17 mouse cellular contexts compared by ENCODE assay signal in the genomic region with DNA sequence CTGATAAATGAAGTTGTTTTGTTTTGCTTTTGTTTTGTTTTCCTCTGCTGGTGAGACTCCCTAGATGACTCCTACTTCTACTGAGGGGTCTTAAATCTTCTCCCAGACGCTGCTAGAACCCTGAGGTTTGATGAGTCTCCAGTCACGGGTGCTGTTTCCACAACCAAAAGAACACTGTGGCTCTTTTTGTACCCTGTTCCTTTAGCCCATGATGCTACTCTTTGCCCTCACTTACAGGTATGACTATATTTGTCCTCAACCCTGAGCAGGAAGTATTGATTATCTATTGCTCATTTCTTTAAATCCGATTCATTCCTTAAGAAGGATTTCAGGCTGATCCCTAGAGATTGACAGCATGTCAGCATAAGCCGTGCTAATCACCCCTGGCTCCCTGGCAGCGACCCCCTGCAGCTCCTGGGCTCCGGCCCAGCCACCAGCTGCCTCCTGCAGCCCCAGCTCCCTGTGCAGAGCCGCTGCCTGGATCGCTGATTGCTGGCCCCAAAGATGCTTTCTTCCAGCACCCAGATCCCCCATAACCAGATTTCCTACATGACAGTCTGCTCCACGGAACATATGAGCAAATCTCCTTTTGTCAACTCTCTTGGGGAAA.
DNase-seq lines count a peak whose midpoint lies in the region; ATAC-seq lines count a peak whose summit lies in the region.
"Had no signal": no experiment of that assay in that cellular context is flagged by ENCODE, and none has a peak within 500 bp of the region (broad histone marks: within the 10 kb centered on the region; RNA-seq: fewer than 3 reads in every experiment).

No protein-coding gene starts in this region.

- intact Hi-C loops in left cerebral cortex, postnatal 4 days (cut with DNase I) = no loop called here
- intact Hi-C loops in left cerebral cortex, postnatal 14 days (cut with DNase I) = no loop called here

- no peaks in the 10 kb centered on the region for H3K27me3 ChIP-seq in forebrain, embryonic 14.5 days (replicated peaks; ENCODE audit: control insufficient read depth, insufficient read depth, low read length)
- peaks cover 62% of the 10 kb centered on the region for H3K27me3 ChIP-seq in forebrain, embryonic 10.5 days (ENCODE audit: poor library complexity, severe bottlenecking)
- H3K27me3 ChIP-seq in hindbrain, embryonic 16.5 days (replicated peaks; ENCODE audit: control insufficient read depth, insufficient read depth, low read length) = no peaks in the 10 kb centered on the region; the same call in 1 of the 2 replicates
- no peaks in the 10 kb centered on the region for H3K27me3 ChIP-seq in midbrain, embryonic 16.5 days (ENCODE audit: control insufficient read depth, insufficient read depth, low read depth, low read length)
- H3K27me3 ChIP-seq: neural tube, embryonic 12.5 days had no signal

- peak; percentile 71 for DNase-seq in forebrain, embryonic 14.5 days (ENCODE audit: low spot score)
- no peak for DNase-seq in forebrain, embryonic 10.5 days (ENCODE audit: extremely low spot score, low spot score)
- peak; percentile 80 for DNase-seq in left cerebral cortex, postnatal 4 days
- DNase-seq in left cerebral cortex, postnatal 14 days (ENCODE audit: low spot score in 2 of 2) = no peak
- no peak for DNase-seq in ovary, postnatal 36 days (ENCODE audit: low spot score)
- DNase-seq in thymus, postnatal 0 days (ENCODE audit: low spot score) = no peak
- DNase-seq: cerebellum, adult 2 months; gastrocnemius, postnatal 14 days; layer of hippocampus, adult 9-11 months; lung, adult 18-20 months; right cerebral cortex, postnatal 25 days; thymus, postnatal 25 days had no signal

- no peak overlapping the region for H3K4me2 ChIP-seq in forebrain, embryonic 14.5 days (ENCODE audit: low read length)
- H3K4me2 ChIP-seq in hindbrain, embryonic 16.5 days (ENCODE audit: low read length) = no peak overlapping the region
- H3K4me2 ChIP-seq in midbrain, embryonic 16.5 days (ENCODE audit: low read length) = 0 out of 2 replicates have a peak overlapping the region, but pooled peaks have one; percentile 10
- H3K4me2 ChIP-seq: neural tube, embryonic 12.5 days had no signal

- peaks cover 18% of the 10 kb centered on the region for H3K4me1 ChIP-seq in forebrain, embryonic 14.5 days (ENCODE audit: control insufficient read depth, insufficient read depth, low read length)
- H3K4me1 ChIP-seq in forebrain, embryonic 10.5 days = peaks cover 24% of the 10 kb centered on the region
- H3K4me1 ChIP-seq in hindbrain, embryonic 16.5 days (ENCODE audit: control insufficient read depth, insufficient read depth, low read depth, low read length) = peaks cover 4% of the 10 kb centered on the region
- peaks cover 15% of the 10 kb centered on the region for H3K4me1 ChIP-seq in midbrain, embryonic 16.5 days (ENCODE audit: control insufficient read depth, insufficient read depth, low read length)
- H3K4me1 ChIP-seq: limb, embryonic 10.5 days had no signal

- no peaks in the 10 kb centered on the region for H3K9me3 ChIP-seq in forebrain, embryonic 14.5 days (replicated peaks; ENCODE audit: control insufficient read depth, low read length)
- H3K9me3 ChIP-seq in forebrain, embryonic 10.5 days = no peaks in the 10 kb centered on the region
- no peaks in the 10 kb centered on the region for H3K9me3 ChIP-seq in hindbrain, embryonic 16.5 days (ENCODE audit: control insufficient read depth, low read length)
- no peaks in the 10 kb centered on the region for H3K9me3 ChIP-seq in midbrain, embryonic 16.5 days (replicated peaks; ENCODE audit: control insufficient read depth, low read length, poor library complexity, severe bottlenecking)
- H3K9me3 ChIP-seq: embryonic facial prominence, embryonic 10.5 days; limb, embryonic 10.5 days; neural tube, embryonic 12.5 days had no signal

- peak; percentile 74 for ATAC-seq in forebrain, embryonic 14.5 days
- 0 out of 2 replicates have a peak, but pooled peaks have one; percentile 63 for ATAC-seq in hindbrain, embryonic 16.5 days
- ATAC-seq in midbrain, embryonic 16.5 days = no peak

- 0 out of 2 replicates have a peak overlapping the region, but pooled peaks have one; percentile 15 for H3K27ac ChIP-seq in forebrain, embryonic 14.5 days (ENCODE audit: low read depth, low read length)
- H3K27ac ChIP-seq in forebrain, embryonic 10.5 days = no peak overlapping the region
- H3K27ac ChIP-seq in hindbrain, embryonic 16.5 days (ENCODE audit: low read depth, low read length) = no peak overlapping the region
- H3K27ac ChIP-seq in midbrain, embryonic 16.5 days (ENCODE audit: low read length) = no peak overlapping the region
- H3K27ac ChIP-seq: embryonic facial prominence, embryonic 10.5 days; limb, embryonic 10.5 days; neural tube, embryonic 12.5 days had no signal

- H3K4me3 ChIP-seq in forebrain, embryonic 14.5 days (ENCODE audit: low read depth, low read length) = no peak overlapping the region
- no peak overlapping the region for H3K4me3 ChIP-seq in forebrain, embryonic 10.5 days
- no peak overlapping the region for H3K4me3 ChIP-seq in hindbrain, embryonic 16.5 days (ENCODE audit: low read length)
- H3K4me3 ChIP-seq in midbrain, embryonic 16.5 days (ENCODE audit: low read depth, low read length) = no peak overlapping the region
- H3K4me3 ChIP-seq: embryonic facial prominence, embryonic 10.5 days; limb, embryonic 10.5 days; neural tube, embryonic 12.5 days had no signal

- 0 out of 2 replicates have a peak overlapping the region, but pooled peaks have one; percentile 10 for H3K9ac ChIP-seq in forebrain, embryonic 14.5 days (ENCODE audit: low read length)
- H3K9ac ChIP-seq in hindbrain, embryonic 16.5 days (ENCODE audit: low read depth, low read length) = no peak overlapping the region
- no peak overlapping the region for H3K9ac ChIP-seq in midbrain, embryonic 16.5 days (ENCODE audit: low read depth, low read length)
- H3K9ac ChIP-seq: neural tube, embryonic 12.5 days had no signal

- WGBS in forebrain, embryonic 14.5 days = 3% methylated on average over 9 of the region's 9 CpGs
- WGBS in forebrain, embryonic 10.5 days = 5% methylated on average over 9 of the region's 9 CpGs
- 12% methylated on average over 9 of the region's 9 CpGs for WGBS in hindbrain, embryonic 16.5 days
- WGBS in midbrain, embryonic 16.5 days = 5% methylated on average over 9 of the region's 9 CpGs

- H3K36me3 ChIP-seq in forebrain, embryonic 14.5 days (ENCODE audit: control insufficient read depth, insufficient read depth, low read length) = no peaks in the 10 kb centered on the region
- no peaks in the 10 kb centered on the region for H3K36me3 ChIP-seq in forebrain, embryonic 10.5 days (replicated peaks)
- no peaks in the 10 kb centered on the region for H3K36me3 ChIP-seq in hindbrain, embryonic 16.5 days (ENCODE audit: control insufficient read depth, insufficient read depth, low read length)
- no peaks in the 10 kb centered on the region for H3K36me3 ChIP-seq in midbrain, embryonic 16.5 days (ENCODE audit: control insufficient read depth, insufficient read depth, low read length)
- H3K36me3 ChIP-seq: embryonic facial prominence, embryonic 10.5 days; limb, embryonic 10.5 days; neural tube, embryonic 12.5 days had no signal

Comparison
In these comparisons a context has a peak if more than half of its experiments do, and no peak if none do; other contexts are left out.
1. DNase-seq: peak in forebrain, embryonic 14.5 days (single experiment) and left cerebral cortex, postnatal 4 days (single experiment); none in forebrain, embryonic 10.5 days (single experiment), left cerebral cortex, postnatal 14 days (0 of 2), ovary, postnatal 36 days (single experiment) and thymus, postnatal 0 days (single experiment).